Mouse (Mus musculus) inflammation-experienced regulatory T-cells (primary cell): ENCODE results near the gene D17H6S53E. TPM values are rescaled to one million over a fixed set of nuclear protein-coding genes. Genes with fewer than 3 reads are reported as not detected.

Experiments used
- polyA plus RNA-seq, 2 experiments: library from polyadenylated mRNA; unstranded; fragments of 100-300 nt; shearing (Covaris generic); gene quantifications; one replicate each; pipeline ENCODE4 v1.2.1; 2017

Gene D17H6S53E
- polyA plus RNA-seq = 1 to 10 TPM; 1.9 to 3.0 TPM

DNA sequence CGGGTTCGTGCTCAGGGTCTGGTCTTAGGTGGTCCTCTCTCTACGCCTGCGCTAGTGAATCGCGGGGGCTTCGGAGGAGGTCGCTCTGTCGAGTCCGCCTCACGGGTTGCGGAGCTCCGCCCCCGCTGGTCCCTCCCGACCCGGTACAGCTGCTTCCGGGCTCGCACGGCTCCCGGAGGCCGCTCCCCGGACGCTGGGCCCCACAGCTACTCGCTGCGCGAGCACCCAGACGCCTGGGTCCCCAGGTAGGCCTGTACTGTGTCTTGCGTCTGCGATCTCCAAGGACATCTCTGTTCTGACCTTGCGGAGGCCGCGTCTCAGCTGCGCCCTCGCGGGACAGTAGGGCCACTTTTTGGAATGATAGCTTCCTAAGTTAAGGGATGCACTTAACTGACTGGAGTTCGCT, at the start of gene D17H6S53E:
Gene D17H6S53E, plus strand, starts transcription at position 168 of the 406 bp plus-strand sequence.

DNA sequence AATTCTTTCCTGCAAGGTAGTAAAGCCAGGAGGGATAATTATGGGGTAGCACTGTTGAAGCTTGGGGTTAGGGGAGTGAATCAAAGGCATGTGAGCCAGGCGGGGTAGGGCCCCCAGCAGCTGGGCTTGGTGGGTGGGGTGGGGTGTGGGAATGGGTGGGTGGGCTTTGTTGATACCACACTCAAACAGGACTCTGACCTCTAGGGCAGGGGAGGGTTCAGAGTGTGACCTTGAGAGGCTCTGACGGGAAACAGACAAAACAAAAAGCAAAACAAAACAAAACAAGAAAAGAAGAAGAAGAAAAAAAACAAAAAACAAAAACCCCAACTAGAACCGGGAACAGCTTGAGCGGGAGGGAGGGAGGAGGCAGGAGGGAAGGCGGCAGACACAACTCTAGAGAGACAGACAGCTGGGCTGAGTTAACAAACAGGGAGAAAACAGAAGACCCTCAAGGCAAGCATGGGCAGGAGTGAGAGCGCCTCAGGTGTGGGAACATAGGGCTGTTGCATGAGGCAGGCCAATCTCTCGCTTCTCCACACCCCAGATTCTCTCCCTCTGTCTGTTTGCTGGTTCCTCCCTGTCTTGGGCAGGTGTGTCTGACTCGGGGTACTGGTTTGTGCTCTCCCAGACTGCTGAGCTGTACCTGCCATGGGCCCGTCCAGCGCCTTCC, 49.5 kb upstream of the D17H6S53E start, which contains the start of gene Ly6g6e:
Gene Ly6g6e, plus strand, starts transcription at position 396 of the 670 bp plus-strand sequence.

DNA sequence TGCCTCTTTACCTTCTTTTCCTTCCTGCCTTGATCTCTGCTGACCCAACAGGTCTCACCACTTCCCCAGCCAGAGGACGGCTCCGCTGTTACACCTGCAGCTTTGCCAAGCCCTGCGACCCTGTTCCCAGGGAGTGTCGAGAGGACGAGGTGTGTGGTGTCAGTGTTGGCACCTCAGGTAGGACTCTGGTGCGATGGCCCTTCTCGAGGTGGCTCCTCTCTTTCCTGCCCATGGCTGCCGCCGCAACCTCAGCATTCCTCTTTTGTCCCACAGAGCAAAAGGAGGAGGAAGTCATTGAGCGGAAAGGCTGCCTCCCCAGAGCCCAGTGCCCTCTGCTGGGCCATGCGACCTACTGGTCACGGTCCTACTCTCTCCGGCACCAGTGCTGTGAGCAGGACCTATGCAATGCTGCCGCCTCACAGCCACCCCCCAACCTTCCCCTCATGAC, 48.4 kb upstream of the D17H6S53E start, which contains the start of gene Ly6g6d:
Gene Ly6g6d, minus strand, starts transcription at position 280 of the 448 bp plus-strand sequence.

DNA sequence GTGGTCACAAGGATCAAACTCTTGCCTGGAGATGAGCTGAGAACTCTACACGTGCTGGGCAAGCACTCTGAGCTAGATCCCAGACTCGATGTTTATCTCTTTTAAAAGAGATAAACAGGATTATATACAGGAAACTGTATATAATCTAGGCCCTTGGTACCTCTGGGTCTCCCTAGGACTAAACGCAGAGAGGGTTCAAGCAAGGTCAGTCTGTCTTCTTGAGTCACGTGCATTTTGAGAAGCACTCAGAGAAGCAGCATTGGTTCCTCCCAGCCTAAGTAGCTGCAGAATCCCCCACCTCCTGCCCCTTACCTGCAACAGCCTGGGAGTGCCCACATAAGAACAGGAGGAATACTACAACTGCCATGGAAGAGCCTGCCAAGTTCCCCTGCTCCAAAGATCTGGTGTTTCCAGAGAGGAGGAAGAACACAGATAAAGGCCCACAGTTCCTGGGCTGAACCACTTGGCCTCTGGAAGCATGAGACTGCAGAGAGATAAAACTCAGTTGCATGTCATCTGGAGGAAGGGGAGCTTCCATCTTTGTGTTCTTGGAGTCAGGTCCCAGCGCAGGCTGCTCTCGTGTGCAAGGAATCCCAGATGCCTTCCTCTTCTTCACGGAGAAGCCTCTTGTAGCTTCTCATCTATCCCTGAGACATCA, 40.8 kb upstream of the D17H6S53E start, which contains the start of gene Ly6g6f:
Gene Ly6g6f, minus strand, starts transcription at position 403 of the 658 bp plus-strand sequence.

DNA sequence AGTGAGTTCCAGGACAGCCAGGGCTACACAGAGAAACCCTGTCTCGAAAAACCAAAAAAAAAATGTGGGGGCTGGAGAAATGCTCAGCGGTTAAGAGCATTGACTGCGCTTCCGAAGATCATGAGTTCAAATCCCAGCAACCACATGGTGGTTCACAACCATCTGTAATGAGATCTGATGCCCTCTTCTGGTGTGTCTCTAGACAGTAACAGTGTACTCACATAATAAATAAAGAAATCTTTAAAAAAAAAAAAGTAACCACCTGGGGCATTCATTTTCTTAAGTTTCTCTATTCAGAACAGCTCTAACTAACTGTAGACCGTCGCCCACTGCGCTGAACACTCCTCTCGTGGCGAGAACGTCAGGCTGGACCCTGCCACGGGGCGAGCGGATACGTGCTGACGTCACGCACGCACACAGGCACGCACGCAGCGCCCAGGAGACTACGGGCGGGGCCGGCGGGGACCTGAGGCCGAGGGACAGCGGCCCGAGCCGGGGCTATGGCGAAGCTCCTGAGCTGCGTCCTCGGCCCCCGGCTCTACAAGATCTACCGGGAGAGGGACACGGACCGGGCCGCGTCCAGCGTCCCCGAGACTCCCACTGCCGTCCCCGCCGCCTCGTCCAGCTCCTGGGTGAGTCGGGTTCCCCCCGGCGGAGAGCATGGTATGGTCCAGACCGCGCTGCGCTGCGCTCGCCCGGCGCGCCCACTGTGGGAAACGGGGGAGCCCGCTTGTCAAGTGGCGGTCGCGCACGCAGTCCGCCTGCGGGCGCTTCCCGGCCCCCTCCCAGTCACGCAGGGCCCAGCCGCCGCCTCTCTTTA, 37.1 kb upstream of the D17H6S53E start, which contains the start of gene Abhd16a:
Gene Abhd16a, plus strand, starts transcription at position 439 of the 820 bp plus-strand sequence.

DNA sequence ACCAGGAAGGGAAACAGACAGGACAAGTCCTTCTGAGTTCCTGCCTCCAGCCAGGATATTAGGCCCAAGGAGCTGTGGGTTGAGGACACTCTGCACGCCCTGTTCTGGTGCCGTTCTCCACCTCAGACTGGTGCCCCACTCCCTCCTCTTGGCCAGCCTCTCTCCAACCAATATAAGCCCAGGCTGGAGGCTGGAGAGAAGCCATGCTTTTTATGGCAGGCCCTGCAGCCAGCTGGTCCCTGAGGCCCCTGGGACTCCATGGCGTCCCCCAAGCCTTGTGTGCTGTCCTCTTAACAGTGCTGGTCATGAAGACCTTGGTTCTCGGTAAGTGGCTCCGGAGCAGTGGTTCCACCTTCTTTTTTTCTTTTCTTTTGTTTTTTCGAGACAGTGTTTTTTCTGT, 18.1 kb upstream of the D17H6S53E start, which contains the start of gene Ly6g5c:
Gene Ly6g5c, plus strand, starts transcription at position 183 of the 400 bp plus-strand sequence.

DNA sequence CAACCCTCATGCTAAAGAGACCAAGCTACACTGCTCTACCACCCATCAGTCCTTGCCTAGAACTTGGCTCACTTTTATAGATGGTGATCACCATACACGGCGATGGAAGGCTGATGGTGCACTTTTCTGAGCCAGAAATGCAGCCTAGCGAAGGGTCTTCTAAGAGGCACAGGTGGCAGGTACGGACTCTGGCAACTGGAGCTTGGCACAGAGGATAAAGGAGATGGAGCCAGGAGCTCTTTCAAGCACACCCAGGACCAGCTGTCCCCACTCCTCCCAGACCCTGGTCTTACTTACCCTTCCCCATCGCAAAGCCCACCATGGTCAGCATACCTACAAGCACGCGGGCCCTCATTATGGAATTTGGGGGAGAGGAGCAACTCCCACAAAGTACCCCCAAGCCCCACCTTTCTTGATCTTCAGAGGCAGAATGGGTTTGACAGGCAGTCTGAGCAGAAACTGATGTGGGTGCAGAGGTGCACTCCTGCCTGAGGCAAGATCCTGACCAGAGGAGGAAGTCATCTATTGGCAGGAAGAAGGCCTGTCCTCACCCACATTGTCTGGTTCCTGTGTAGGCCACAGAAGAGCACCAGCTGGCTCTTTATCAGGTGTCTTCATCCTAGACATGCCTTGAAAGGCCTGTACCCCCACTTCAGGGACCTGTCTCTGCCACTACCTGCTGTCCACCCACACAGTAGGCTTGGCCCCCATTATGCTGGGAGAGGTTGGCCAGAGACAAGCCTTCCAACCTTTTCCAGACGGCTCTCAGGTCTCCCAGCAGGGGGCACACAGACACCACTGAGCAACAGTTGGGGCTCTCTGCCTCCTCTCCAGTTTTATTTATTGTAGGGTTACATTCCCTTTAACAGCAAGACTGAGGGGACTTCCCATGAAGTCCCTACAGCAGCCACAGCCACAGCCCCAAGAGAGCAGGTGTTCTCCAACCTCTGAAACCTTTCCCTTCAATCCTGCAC, 10.8 kb upstream of the D17H6S53E start, which contains the start of gene Ly6g5b:
Gene Ly6g5b, minus strand, starts transcription at position 383 of the 974 bp plus-strand sequence.

DNA sequence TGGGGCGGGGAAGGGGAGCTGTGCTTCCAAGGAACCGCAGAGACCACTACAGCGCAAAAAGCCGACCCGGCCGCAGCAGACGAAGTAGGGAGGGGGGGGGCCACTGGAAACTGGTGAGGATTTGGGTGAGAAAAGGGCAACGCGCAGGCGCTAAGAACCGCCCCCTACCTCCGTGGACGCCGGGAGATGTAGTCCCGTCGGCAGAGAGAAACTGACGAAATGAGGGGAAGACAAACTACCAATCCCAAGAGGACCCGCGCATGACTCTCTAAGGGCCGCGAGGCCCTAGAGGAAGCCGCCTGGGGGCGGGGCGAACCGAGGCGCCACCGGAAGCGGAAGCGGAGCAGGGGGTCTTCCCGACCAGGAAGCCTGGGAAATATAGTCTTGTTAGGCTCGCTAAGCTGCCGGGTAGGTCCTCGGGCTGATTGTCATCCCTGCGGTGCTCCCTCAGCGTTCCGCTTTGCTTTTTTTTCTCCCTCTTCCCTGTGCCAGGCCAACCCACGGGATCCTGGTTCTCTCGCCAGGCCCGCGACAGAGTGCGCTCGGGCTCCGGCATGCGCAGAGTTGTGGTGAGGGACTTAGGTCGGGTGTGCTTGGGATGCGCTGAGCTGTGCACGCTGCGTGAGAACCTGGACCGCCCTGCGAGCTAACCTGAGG, 4.9 kb upstream of the D17H6S53E start, which contains the start of gene Gpank1:
Gene Gpank1, plus strand, starts transcription at position 313 of the 657 bp plus-strand sequence.

DNA sequence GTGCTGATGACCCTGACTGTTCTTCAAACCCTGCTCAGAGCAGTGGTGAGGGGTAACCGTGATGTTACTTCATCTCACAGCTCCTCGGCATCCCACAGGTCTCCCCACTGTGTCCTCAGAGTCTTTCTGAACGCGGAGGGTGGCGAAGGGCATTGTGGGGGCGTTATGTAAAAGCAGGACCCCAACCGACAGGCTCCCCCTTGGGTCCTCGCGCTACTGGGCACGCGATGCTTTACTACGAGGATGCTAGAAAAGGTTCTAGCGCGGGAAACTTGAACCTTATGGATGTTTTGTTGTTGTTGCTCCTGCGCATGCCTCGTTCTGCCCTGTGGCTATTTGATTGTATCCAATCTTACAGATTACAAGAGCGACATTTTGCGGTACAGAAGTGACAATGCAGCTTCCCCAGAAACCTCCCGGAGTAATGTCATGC, 4.3 kb upstream of the D17H6S53E start, which contains the start of gene Csnk2b:
Gene Csnk2b, minus strand, starts transcription at position 183 of the 433 bp plus-strand sequence.

DNA sequence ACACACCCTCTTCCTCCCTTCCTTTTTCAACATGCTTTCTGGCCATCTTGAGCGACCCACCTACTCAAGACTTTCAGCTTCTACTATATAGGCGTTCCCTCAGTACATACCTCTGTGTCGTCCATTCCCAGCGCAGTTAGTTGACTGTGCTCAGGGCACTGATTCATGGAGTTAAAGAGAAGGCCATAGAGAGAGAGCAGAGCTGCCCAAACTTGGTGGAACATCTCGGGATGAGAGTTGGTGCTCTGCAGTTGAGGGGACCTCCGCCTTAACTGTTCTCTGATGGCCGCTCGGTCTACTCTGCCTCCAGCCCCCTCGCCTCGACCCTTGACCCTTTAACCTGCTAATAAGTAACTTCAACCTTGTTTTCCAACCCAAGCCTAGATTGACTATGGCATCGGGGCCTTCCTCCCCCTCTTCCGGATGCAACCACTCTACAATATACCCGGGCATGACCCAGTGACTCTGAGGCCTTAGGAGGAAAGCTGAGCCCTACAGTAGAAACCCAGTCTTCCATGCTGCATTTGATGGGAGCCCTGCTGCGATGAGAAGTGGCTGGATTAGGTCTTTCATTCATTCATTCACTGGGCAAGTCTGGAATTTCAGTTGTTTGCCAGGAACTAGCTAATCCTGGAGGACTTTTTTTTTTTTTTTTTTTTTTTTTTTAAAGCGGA, 5.5 kb downstream of the D17H6S53E start, which contains the start of gene Apom:
Gene Apom, minus strand, starts transcription at position 551 of the 674 bp plus-strand sequence.

DNA sequence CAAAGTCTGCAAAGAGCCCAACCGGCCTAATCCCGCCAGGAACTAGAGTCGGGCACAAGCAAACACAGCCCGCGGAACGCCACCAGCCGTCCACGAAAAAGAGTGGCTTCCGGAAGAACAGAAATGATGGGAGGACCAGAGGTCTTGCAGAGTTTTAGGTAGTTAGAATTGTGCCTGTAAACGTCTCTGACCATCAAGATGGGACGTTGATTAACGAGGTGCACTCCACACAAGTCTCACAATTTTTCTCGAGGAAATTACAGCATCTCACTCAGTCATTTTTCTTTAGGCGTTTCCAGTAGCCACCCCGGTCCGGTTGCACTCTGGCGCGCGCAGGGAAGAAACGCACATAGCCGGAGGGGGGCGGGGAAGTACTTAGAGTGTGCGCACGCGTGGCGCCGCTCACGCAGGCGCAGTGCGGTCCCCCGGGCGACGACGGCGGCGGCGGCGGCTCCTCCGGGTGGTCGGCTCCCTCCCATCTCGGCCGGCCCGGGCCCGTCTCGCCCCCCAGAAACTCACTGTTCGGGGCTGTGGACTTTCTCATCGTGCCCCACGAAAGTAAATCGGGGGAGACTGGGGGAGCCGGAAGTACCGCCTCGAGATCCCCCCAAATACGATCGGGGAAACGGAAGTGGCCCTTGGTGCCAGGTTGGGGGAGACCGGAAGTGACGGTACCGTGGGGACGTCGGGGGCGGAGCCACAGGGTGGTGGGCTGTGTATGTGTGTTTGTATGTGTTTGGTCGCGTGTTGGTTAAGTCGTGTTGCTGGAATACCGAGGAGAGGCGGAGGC, 8.8 kb downstream of the D17H6S53E start, which contains the start of gene Bag6:
Gene Bag6, plus strand, starts transcription at position 378 of the 790 bp plus-strand sequence.

DNA sequence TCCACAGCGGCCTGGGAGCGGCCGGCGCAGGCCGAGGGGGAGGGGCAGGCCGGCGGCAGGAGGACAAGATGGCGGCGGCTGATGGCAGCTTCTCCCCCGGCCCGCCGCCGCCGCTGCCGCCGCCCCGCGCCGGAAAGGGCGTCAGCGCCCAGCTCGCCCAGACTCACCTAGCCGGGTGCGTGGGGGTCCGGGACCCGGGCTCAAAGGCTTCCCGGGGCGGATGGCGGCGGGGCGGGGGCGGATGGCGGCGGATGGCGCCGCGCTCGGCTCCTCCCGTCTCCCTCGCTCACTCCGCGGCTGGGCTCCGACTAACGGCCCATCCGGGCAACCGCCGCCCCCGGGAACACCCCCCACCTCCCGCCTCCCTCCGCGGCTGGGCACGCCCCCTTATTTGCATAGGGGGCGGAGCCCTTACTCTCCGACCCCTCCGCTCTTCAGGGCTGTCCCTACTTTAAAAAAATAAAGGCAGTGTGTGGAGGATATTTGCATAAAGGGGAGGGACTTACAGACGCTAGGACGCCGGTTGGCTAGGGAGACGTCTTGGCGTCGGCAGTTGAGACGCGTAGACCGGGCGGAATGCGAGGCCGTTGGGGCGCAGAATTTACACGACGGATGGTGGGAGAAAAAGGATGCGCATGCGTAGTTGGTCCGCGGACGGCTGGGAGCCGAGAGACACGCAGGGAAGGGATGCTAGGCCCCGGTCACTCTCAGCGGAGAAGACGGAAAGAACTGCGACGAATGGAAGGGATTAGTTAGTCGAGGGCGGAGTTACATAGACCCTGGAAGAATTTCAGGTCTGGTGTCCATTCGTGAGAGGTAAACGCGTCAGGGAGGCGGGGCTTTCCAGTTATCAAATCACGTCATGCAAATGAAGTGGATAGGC, 38.6 kb downstream of the D17H6S53E start, which contains the start of gene Prrc2a:
Gene Prrc2a, minus strand, starts transcription at position 330 of the 883 bp plus-strand sequence.

DNA sequence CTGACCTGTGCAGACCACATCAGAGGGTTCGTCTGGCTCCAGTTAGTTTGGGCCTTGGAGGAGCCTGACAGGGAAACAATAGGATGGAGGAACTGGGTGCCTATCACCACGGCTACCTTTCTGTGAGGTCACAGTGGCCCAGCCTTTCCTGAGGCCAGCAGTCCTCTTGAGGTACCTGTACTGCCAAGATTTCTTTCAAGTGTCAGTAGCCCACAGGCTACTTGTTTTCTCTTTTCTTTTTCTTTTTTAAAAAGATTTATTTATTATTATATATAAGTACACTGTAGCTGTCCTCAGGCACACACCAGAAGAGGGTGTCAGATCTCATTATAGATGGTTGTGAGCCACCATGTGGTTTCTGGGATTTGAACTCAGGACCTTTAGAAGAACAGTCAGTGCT, 49.8 kb downstream of the D17H6S53E start, which contains the start of gene Aif1:
Gene Aif1, minus strand, starts transcription at position 101 of the 400 bp plus-strand sequence.

